In genomic region chr2:92322669-92323068, GRCm38 (mm10) we compare ENCODE assay signal across 8 mouse cellular contexts. TPM values are rescaled to one million over a fixed set of nuclear protein-coding genes. Genes with fewer than 3 reads are reported as not detected.
DNase-seq lines count a peak whose midpoint lies in the region; ATAC-seq and TF ChIP-seq lines count a peak whose summit lies in the region.

No protein-coding gene starts in this region.

- no peak overlapping the region for H3K4me3 ChIP-seq in heart, postnatal 0 days (ENCODE audit: low read depth, low read length)
- H3K4me3 ChIP-seq in heart, embryonic 12.5 days, result no peak overlapping the region
- no peak overlapping the region for H3K4me3 ChIP-seq in embryonic fibroblast, embryonic 13.5 days (ENCODE audit: insufficient read depth, low read length)

- peak; percentile 30 for TF ChIP-seq CTCF in heart, postnatal 0 days (IDR thresholded peaks at IDR 0.05; ENCODE audit: low read depth)
- peak; percentile 23; the same call in 1 of the 2 replicates for TF ChIP-seq CTCF in embryonic fibroblast, embryonic 13.5 days (IDR thresholded peaks at IDR 0.05; ENCODE audit: borderline replicate concordance, insufficient read depth, low read length)

- H3K4me2 ChIP-seq in heart, postnatal 0 days (ENCODE audit: low read depth, low read length), result no peak overlapping the region
- no peak overlapping the region for H3K4me2 ChIP-seq in heart, embryonic 12.5 days

- H3K4me1 ChIP-seq in heart, postnatal 0 days (ENCODE audit: control insufficient read depth, insufficient read depth), result no peaks in the 10 kb centered on the region
- H3K4me1 ChIP-seq in heart, embryonic 12.5 days (replicated peaks), result no peaks in the 10 kb centered on the region
- H3K4me1 ChIP-seq in embryonic fibroblast, embryonic 13.5 days (ENCODE audit: control insufficient read depth, insufficient read depth, low read length), result no peaks in the 10 kb centered on the region

- no peak for TF ChIP-seq POLR2A in embryonic fibroblast, embryonic 13.5 days (IDR thresholded peaks at IDR 0.05; ENCODE audit: low read depth, low read length)

- H3K27ac ChIP-seq in heart, postnatal 0 days (ENCODE audit: low read depth), result no peak overlapping the region
- H3K27ac ChIP-seq in heart, embryonic 12.5 days (ENCODE audit: poor library complexity, severe bottlenecking), result no peak overlapping the region
- H3K27ac ChIP-seq in embryonic fibroblast, embryonic 13.5 days (ENCODE audit: insufficient read depth, low read length), result no peak overlapping the region

- no peak for DNase-seq in heart, postnatal 0 days (ENCODE audit: low spot score)
- DNase-seq in urinary bladder, postnatal 36 days (ENCODE audit: low spot score in 2 of 2), result peak; percentile 7 to 11
- no peak for DNase-seq in urinary bladder, adult 2 months (ENCODE audit: low spot score)
- peak; percentile 7 for DNase-seq in retina, postnatal 1 day
- DNase-seq in layer of hippocampus, adult 9-10 months (ENCODE audit: low spot score), result no peak
- DNase-seq in left cerebral cortex, postnatal 10 days (ENCODE audit: extremely low spot score in 1 of 2, low spot score in 2 of 2), result no peak

- ATAC-seq in heart, postnatal 0 days (ENCODE audit: insufficient read depth, low read depth), result no peak
- ATAC-seq in heart, embryonic 12.5 days (ENCODE audit: insufficient number of reproducible peaks, low FRiP score), result no peak

- peaks cover 49% of the 10 kb centered on the region for H3K36me3 ChIP-seq in heart, postnatal 0 days (replicated peaks; ENCODE audit: control insufficient read depth, insufficient read depth, low read length)
- peaks cover 42% of the 10 kb centered on the region for H3K36me3 ChIP-seq in heart, embryonic 12.5 days

- intact Hi-C loops in left cerebral cortex, postnatal 10 days (cut with DNase I), result no loop called here

- no peak overlapping the region for H3K9ac ChIP-seq in heart, postnatal 0 days (replicated peaks; ENCODE audit: low read depth, low read length)
- no peak overlapping the region for H3K9ac ChIP-seq in heart, embryonic 12.5 days

- no peaks in the 10 kb centered on the region for H3K27me3 ChIP-seq in heart, postnatal 0 days (ENCODE audit: control insufficient read depth, insufficient read depth, low read length)
- H3K27me3 ChIP-seq in heart, embryonic 12.5 days (replicated peaks), result no peaks in the 10 kb centered on the region

- no peak for TF ChIP-seq EP300 in heart, postnatal 0 days (IDR thresholded peaks at IDR 0.05; ENCODE audit: low read depth)

- no peaks in the 10 kb centered on the region for H3K9me3 ChIP-seq in heart, postnatal 0 days (replicated peaks; ENCODE audit: control insufficient read depth, low read length)
- H3K9me3 ChIP-seq in heart, embryonic 12.5 days (replicated peaks), result peaks cover 4% of the 10 kb centered on the region; the same call in 1 of the 2 replicates

- WGBS in heart, postnatal 0 days, result 87% methylated on average over 2 of the region's 2 CpGs
- 79% methylated on average over 2 of the region's 2 CpGs for WGBS in heart, embryonic 12.5 days

RNA-seq across cellular contexts. Expression of gene Pex16, which starts 51.8 kb away (rescaled TPM):
- total RNA-seq in heart, postnatal 0 days (2014; rRNA removed; ENCODE audit: low replicate concordance), result 14.1 and 28.5 TPM in 2 replicates
- 27.5 and 27.7 TPM in 2 replicates for polyA plus RNA-seq in heart, postnatal 0 days (2015; fragmentation: Nextera tagmentation; extraction: Ambion mirVana)
- polyA plus RNA-seq in heart, embryonic 12.5 days (2016; fragmentation: Nextera tagmentation; extraction: Ambion mirVana), result 14.1 and 16.0 TPM in 2 replicates
- polyA plus RNA-seq in urinary bladder, adult 2 months (2012; rRNA removed), result 36.3 and 41.1 TPM in 2 replicates
- polyA plus RNA-seq in embryonic fibroblast, embryonic 13.5 days (2011; ENCODE audit: insufficient read length, low read depth, missing spikeins), result 6.1 and 6.7 TPM in 2 replicates
- 10 to 100 TPM; 40.3 to 40.4 TPM for total RNA-seq in left cerebral cortex, postnatal 10 days (2021)

RNA-seq across cellular contexts. Expression of gene Large2, which starts 52.0 kb away (rescaled TPM):
- total RNA-seq in heart, postnatal 0 days (2014; rRNA removed; ENCODE audit: low replicate concordance), result not detected in 2 replicates
- 0.25 and 0.47 TPM in 2 replicates for polyA plus RNA-seq in heart, postnatal 0 days (2015; fragmentation: Nextera tagmentation; extraction: Ambion mirVana)
- polyA plus RNA-seq in heart, embryonic 12.5 days (2016; fragmentation: Nextera tagmentation; extraction: Ambion mirVana), result 1.2 and 1.8 TPM in 2 replicates
- 10.6 and 13.2 TPM in 2 replicates for polyA plus RNA-seq in urinary bladder, adult 2 months (2012; rRNA removed)
- polyA plus RNA-seq in embryonic fibroblast, embryonic 13.5 days (2011; ENCODE audit: insufficient read length, low read depth, missing spikeins), result not detected in 2 replicates
- total RNA-seq in left cerebral cortex, postnatal 10 days (2021), result under 1 TPM in 1 of 2 experiments, not detected in 1; 0.49 TPM

RNA-seq across cellular contexts. Expression of gene 1700029I15Rik, which starts 59.7 kb away (rescaled TPM):
- 2.8 and 4.6 TPM in 2 replicates for total RNA-seq in heart, postnatal 0 days (2014; rRNA removed; ENCODE audit: low replicate concordance)
- polyA plus RNA-seq in heart, postnatal 0 days (2015; fragmentation: Nextera tagmentation; extraction: Ambion mirVana), result 0.56 and 0.87 TPM in 2 replicates
- polyA plus RNA-seq in heart, embryonic 12.5 days (2016; fragmentation: Nextera tagmentation; extraction: Ambion mirVana), result 1.2 and 1.7 TPM in 2 replicates
- 2.3 and 3.4 TPM in 2 replicates for polyA plus RNA-seq in urinary bladder, adult 2 months (2012; rRNA removed)
- 0.83 and 0.98 TPM in 2 replicates for polyA plus RNA-seq in embryonic fibroblast, embryonic 13.5 days (2011; ENCODE audit: insufficient read length, low read depth, missing spikeins)
- total RNA-seq in left cerebral cortex, postnatal 10 days (2021), result 1 to 10 TPM; 3.7 TPM

Comparison
In these comparisons a context has a peak if more than half of its experiments do, and no peak if none do; other contexts are left out.
1. DNase-seq: peak in urinary bladder, postnatal 36 days (2 of 2) and retina, postnatal 1 day (single experiment); none in heart, postnatal 0 days (single experiment), urinary bladder, adult 2 months (single experiment), layer of hippocampus, adult 9-10 months (single experiment) and left cerebral cortex, postnatal 10 days (0 of 2).